Mouse (Mus musculus): ENCODE results near the gene Tspan5.

The Tspan5 gene

DNA sequence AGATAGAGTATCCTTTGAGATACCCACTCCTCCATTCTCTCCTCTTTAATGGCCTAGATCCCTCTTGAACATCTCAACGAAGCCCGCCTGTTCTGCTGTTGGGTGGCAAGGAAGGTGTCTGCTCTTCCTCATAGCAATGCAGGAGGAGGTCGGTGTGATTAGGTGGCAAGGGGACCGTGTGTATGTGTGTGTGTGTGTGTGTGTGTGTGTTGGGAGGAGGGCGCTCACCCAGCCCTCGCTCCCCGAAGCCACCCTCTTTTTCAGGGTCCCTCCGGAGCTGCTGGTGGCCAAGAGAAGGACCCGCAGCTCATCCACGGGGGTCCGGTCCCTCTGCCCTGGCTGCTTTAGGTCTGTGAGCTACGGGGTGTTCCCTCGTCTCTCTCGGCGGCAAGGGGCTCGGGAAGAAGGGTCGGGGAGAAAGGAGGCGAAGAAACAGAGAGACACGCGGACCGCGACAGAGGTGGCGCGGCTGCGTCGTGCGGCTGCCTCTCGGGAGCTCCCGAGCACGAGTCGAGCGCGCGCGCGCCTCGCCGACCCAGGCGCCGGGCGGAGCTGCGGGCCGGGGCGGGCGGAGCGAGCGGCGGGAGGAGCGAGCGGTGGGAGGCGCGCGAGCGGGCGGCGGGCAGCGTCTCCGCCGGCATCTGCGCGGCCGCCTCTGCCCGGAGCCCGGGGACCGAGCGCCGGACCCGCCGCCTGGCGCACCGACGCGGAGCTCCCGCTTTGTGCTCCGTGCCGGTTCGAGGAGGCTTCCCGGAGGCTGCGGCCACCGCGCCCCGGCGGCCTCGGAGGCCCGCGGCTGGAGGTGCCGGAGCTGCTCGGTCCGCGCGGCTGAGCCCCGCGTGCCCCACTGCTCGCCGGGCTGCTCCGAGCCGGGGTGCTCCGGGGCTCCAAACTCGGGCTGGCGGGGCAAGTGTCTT lies at the start of gene Tspan5:
Tspan5 (plus strand) TSS at position 547 of the 917 bp plus-strand sequence.
- peak; percentile 82 for DNase-seq (ENCODE audit: low spot score)

DNA sequence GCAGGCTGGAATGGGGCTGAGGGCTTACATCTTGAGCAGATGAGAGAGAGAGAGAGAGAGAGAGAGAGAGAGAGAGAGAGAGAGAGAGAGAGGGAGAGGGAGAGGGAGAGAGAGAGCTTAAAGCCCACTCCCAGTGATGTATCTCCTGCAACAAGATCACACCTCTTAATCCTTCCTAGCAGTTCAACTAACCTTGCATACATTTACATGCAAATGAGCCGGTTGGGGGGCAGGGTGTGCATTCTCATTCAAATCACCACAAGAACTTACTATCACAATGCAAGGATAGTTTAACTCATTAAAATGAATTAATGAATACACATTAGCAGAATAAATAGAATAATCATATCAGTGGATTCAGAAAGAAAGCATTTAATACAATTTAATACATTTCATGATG lies 49.7 kb upstream of the Tspan5 start:
- DNase-seq (ENCODE audit: low spot score): no peak

DNA sequence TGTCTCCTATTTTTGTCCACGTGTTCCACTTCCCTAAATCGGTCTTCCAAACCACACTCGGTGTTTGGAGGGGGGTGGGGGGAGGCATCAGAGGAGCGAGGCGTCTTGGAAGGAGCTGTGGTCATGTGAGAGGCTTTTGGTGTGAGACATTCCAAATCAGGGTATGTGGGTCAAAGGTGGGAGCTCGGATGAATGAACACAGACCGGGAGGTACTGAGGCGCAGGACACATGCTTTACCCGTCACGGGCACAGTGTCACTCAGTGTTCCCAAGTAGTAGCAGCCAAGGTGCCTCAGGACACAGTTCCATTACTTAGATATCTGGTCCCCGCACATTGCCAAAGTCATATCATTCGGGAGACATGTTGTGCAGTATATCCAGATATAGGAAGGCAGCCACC lies 38.6 kb upstream of the Tspan5 start:
- DNase-seq (ENCODE audit: low spot score): no peak

DNA sequence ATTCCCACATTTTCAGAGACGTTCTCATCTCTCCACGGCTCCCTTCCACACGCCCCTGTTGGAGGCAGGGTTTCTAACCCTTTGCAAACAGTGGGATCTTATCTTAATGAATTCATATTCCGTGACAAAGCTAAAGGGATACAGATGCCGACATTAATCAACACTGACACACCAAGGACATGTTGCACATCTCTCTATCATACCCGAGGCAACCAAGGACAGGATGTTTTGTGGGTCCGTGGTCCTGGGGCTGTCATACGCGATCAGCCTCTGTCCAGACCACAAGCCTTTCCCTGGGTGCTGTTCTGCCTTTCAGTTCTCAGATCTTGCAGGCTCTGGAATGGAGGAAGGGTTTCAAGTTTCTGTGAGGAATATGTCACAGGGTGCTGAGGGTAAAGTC lies 37.5 kb upstream of the Tspan5 start:
- no peak for DNase-seq (ENCODE audit: low spot score)

DNA sequence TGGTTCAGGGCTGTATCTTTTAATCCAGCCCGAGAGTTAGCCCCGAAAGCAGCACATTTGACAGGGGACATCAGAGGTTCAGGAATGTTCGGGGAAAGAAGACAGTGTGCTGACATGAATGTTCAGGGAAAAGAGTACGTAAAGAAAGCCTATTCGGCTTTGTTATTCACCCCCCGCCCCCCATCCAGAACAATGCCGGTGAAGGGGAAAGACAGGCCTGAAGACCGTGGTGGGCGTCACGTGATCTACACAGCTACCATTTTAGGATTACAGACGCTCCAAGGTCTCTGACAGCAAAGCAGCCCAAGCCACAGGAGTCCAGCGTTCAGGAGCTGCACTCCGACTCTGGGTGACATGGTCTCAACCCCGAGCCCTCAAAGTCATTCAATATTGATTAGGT lies 36.1 kb upstream of the Tspan5 start:
- no peak for DNase-seq (ENCODE audit: low spot score)

DNA sequence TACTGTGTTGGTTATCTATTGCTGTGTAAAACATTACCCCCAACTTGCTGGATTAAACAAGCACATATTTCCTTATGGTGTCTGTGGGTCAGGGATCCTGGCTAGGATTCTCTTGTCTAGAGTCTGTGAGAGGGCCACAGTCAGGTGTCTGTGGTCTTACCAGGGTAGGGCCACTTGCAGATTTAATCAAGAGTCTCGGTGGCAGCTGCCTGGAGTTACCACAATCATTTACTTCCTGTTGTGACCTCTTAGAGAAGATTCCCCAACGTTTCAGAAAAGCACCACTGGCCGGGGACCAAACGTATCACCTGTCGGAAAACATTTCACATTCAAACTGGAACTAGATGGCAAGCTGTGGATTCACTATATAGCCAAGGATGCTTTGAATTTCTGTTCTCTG lies 32.8 kb upstream of the Tspan5 start:
- no peak for DNase-seq (ENCODE audit: low spot score)

DNA sequence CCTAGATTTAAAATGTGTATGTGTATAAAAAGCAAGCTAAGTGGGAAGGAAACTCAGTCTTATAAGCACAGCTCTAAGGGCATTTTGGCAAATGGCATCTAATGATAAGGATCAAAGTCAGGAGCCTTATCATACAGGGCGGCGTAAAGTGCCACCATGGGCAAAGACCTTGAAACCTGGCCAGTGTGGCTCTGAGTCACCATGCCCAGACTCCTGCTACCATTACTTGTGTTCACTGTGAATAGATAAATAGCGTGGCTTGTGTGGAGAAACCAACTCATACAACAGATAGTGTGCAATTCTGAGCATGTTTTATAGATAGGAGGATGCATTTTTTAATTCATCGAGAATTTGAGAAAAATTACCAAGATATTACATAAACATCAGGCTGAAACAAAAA lies 30.0 kb upstream of the Tspan5 start:
- DNase-seq (ENCODE audit: low spot score): no peak

DNA sequence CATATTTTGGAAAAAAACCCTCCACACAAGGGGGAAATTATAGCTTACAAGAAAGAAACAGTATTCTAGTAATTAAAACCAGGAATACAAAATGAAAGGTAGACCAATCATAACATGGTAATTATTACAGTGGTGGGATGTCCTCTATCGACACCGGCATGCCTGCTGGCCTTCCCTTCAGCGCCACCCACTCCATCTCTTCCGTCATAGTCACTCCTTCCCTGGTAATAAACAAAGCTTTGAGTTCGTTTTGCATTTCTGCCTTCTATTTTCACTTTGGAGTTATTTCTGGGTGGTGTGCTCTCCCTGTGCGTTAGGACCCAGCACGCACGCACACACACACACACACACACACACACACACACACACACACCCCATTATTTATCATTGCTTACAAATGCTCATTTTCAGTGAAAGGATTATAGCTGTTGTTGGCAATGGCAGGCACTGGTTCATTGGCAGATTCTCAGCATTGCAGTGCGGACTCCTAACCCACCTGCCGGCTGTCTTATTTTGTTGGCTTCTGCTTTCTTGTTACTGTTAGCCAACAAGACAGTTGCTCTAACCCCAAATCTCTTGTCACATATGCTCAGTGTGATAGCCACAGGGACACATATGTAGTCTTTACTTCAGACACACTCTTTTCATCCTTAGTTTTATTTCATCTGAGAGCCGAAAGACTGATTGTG lies 29.4 kb upstream of the Tspan5 start:
- DNase-seq (ENCODE audit: low spot score): no peak

DNA sequence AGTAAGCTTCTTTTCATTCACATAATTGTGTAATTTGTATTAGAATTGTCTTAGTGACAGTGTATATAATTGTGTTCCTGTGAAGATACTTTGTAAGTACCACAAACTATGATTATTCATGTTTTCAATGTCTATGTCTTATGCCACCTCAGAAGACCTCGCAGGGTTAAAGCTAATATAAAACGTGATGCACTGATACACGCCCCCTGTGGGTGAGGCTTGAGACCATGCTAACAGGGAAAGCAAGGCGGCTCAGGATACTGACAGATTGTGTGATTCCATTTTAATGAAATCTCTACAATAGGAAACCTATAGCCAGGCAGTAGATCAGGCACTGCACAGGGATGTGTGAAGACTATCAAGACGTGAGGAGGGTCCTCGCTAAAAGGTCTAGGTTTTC lies 28.9 kb upstream of the Tspan5 start:
- DNase-seq (ENCODE audit: low spot score): no peak

DNA sequence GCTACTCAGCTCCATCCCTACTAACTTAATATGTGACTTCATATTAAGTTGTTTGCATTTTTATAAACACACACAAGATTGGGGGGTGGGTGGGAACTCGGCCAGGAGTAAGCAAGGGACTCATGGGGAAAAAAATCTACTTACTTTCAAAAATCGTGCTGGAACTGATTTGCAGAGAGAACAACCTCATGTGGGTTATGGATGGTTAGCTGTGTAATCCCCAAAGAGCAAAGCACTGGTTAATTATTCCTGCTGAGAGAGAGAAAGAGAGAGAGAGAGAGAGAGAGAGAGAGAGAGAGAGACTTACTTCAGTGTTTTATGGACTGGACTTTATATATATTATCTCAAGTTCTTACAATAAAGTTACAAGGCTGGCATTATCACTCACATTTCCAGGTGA lies 27.2 kb upstream of the Tspan5 start:
- DNase-seq (ENCODE audit: low spot score): no peak

DNA sequence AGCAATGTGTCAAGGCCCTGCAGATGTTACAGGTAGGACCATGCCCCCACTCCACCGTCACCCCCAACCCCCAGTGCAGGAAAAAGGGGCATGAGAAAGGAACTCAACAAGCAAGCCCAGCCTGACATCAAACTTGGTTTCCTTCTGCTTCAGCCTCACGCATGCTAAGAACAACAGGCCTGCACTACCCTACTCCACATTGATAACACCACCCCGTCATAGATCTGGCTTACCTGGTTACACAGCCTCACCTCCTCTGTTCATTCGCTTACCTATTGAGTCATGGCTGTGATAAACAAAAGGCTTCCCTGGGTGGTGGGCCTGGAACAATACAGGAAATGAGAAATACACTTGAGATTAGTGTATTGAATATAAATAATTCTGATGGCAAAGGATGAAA lies 26.8 kb upstream of the Tspan5 start:
- DNase-seq (ENCODE audit: low spot score): no peak

DNA sequence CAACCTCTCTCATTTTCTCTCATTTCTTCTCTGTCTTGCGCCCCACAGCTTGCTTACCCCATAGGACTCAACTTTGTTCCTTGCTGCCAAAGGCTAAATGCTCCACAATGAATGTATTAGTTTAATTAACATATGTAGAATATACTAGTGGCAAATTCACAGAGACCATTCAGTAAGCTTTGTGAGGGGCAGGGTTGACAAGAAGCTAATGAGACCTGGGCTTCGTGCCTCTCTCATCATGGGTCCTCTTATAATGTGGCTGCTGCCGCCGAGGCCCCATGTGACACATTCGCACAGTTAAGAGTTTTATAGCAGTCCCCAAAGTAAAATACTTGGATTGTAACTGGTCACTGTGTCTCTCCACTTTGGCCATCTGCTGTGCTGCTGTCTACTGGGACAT lies 25.0 kb upstream of the Tspan5 start:
- no peak for DNase-seq (ENCODE audit: low spot score)

DNA sequence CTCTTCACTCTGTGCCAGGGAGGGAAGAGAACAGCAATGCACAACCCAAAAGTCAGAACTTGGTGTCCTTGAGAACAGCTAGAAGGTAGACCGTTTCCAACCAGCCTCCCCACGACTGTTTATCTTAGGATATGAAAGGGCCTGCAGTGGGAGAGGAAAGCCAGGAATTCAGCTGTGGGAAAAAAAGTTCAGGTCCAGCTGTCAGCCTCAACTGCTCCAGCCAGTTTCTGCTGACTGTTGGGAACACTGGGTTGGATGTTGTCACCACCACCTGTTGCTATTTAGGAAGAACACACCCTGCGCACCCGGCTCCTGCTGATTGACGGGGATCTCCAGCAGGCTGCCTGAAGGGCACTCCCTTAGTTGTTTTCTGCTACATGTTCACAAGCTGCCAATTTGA lies 19.8 kb upstream of the Tspan5 start:
- no peak for DNase-seq (ENCODE audit: low spot score)

DNA sequence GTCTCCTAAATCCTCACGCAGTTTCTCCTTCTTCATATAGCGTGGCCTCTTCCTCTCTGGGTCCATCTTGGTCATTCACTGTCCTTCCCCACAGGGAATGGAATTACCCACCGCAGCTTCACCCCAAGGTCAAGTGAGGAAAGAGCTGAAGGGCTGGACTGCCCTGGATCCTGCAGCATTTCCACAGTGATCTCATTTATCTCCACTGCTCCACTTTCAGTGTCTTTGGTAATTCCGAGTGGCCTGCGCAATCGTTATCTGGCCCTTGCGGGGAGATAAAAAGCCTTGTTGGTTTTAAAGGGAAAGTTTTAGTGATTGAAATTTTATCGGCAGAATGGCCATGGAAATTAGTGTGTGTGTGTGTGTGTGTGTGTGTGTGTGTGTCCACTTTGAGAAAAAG lies 14.4 kb upstream of the Tspan5 start:
- no peak for DNase-seq (ENCODE audit: low spot score)

DNA sequence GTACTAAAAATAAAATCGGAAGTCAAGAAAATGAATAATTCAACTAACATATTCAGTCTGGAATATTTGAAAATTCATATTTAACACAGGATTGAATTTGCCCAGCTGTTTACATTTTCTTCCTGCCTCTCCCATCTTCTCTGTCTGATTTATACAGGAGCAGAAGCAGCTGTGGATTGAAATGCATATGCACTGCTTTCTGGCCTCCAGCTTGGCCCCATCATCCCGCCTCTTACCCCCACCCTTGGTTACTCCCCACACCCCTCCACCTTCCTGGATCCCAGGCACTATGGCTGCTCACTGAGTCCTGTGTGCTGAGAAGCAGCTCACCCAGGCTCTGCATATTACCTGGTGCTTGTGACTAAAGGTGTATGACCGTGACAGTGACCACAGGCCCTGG lies 13.2 kb upstream of the Tspan5 start:
- DNase-seq (ENCODE audit: low spot score): no peak

DNA sequence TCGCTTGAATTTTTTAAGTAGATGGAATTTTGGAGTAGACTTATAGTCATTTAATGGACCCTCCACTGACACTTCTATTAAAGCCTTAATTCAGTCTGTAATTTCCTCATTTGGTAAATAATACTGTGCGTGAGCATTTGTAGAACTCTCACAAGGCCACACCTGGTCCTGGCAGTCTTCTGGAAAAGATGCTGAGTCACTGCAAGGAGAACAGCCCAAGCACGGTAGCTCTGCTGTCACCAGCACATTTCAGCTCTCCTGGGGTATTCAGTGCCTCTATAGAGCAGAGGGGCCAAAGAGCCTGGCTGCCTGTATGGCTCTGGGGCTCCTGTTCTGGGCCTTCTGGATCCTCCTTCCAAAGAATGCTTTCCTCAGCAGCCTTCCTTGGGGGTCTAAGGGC lies 11.2 kb upstream of the Tspan5 start:
- no peak for DNase-seq (ENCODE audit: low spot score)

DNA sequence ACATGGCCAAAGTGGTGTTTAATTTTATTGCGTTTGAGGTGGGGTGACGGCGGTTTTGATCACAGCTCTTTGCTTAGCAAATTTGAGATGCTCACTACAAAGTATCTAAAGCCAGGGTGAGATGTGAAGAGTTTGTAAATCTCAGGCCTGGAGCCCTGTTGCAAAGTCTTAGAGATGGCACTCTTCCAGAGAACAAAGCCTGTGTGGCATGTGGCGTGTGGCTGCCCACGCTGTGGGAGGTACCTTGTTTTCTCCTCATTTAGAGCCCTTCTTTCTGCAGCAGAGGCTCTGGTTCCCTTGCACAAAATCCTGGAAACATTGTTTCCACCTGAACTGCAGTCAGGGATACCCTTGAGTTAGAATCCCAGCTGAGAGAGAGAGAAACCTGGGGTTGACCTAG lies 6.2 kb upstream of the Tspan5 start:
- DNase-seq (ENCODE audit: low spot score): no peak

DNA sequence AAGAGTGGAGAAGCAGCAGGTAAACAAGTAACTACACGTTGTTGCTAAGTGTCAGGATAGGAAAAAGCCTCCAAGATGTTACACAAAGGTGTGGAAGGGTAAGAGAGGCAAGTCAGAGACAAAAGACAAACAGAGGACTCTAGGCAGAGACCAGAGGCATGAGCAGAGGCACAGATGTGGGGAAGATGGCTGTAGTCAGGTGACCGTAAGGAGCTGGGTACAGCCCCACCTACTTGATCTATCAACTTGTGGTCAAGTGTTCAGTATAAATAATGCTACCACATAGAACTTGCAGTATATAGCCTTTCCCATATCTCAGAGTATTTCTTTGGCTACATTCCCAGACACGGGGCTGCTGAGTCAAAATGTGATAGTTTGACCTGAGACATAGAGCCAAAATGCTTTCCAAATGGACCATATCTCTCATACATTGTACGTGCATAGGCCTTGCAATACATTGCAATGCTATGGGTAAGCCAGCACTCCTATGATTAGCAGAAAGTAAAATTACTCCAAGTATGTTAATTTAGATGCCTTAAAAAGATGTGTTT lies 2.8 kb upstream of the Tspan5 start:
- no peak for DNase-seq (ENCODE audit: low spot score)

DNA sequence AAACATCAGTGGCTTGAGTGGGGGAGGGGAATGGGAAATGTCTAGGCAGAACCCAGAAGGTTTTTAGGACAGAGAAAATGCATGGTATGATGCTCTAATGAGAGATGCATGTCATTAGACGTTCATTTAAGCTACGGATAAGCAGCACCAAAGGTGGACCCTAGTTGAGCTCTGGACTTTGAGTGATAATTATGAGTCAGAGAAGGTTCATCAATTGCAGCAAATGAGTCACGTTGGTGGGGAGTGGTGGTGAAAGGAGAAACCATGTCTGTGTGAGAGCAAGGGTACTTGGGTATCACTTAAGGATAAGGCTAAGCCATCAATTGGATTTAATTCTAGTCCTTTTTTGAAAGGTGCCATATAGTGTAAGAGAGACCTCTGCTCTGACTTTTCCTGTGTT lies 1.7 kb upstream of the Tspan5 start:
- DNase-seq (ENCODE audit: low spot score): no peak

DNA sequence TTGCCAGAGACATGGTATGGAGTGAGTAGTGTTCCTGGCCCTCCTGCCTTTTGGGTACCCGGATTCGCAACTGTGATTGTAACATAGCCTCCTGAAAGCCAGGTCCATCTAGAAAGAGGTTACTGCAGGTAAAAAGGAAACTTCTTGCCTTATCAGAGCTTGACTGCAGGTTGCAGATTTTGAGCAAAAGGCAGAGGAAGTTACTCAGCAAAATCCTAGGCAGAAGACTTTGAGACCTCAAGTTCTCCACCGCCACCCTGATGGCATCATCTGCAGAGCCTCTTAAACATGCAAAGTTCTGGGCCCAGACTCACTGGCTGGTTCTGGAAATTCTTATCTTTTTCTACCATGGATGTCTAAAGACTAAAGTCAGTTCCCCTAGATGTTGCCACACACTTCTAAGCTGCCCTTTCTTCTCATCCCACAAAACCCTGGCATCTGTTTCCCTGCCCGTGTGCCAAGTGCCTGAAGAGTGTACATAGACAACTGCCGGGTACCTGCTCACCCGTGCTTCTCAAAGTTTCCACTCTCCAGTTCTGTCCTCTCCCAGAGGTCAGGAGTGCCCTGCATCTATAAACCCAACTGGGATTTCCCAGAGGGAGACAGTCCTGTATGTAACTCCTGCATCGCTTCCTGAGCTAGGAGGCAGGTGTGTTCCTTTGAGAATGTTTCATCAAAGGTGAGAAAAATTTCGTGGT lies 1.0 kb upstream of the Tspan5 start:
- DNase-seq (ENCODE audit: low spot score): no peak

DNA sequence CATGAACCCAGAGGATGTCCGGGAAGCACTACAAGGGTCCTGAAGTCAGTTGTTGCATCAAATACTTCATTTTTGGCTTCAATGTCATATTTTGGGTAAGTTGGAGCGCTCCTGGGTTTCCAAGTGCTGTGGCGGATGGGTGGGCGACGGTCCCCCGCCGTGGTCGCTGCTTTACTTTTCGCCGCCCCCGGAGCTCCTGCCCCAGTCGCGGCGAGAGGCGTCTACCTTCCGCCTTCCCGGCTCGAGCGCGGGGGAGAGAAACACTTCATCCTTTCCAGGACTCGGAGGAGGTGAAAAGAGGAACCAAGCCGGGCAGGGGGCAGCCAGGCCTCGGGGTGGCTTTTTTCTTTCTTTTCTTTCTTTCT lies 553 bp downstream of the Tspan5 start:
- DNase-seq (ENCODE audit: low spot score): no peak

DNA sequence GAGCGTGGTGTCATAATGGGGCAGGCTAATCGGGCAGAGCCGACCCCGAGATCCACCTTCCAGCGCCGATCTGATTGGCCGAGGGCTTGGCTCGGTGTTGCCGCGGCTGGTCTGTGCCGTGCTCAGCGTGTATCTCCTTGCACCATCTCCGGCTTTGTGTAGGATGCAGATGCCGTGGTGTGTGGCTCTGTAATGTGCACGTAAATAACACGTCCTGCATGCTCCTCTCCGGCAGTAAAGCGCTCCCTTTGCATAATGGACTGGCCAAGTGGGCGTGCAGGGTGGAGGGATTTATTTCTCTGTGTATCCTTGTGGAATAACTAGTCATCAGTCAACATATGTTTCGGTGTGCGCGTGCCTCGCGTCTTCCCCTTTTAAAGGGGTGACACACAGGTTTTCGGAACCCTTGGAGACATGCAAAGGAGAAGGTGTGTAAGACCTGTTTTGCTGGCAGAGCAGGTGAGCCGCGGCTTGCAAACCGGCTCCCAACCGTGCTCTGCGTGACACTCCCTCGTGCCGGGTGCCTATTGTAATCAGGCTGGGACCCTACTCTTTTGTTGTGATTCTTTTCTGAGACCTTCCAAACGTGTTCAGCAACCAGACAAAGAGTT lies 1.2 kb downstream of the Tspan5 start:
- DNase-seq (ENCODE audit: low spot score): peak; percentile 82
